Mouse (Mus musculus): ENCODE measurements around the gene Mgat3.

GRCm38 (mm10) chr15:80129982-80130381, 43.5 kb upstream of the Mgat3 start:
- no peak for TF ChIP-seq CTCF (IDR thresholded peaks at IDR 0.05; ENCODE audit: extremely low read depth, insufficient read depth, low read length)
- TF ChIP-seq POLR2A (IDR thresholded peaks at IDR 0.05; ENCODE audit: extremely low read depth, insufficient read depth, low read length): no peak

Data from cortical plate, adult 2 months (tissue).